Mouse (Mus musculus) embryonic facial prominence, embryonic 13.5 days (tissue): Measurements from ENCODE around the gene Creb3l2. TPM values are rescaled to one million over a fixed set of nuclear protein-coding genes. Genes with fewer than 3 reads are reported as not detected.
"Not testable (repeated sequence)": the region's sequence is repeated elsewhere in the genome, so short reads cannot be mapped to it uniquely, and the experiment has no call there.

Experiments
- ATAC-seq: fragments of 200-750 bp; cut with Nextera tagmentation; 2 replicates; pipeline ENCODE4 v1.8.0; 2017; ENCODE audit warnings: low read depth; ENCODE audit not compliant: insufficient number of reproducible peaks, insufficient read depth, low FRiP score, low TSS enrichment
- H3K27ac ChIP-seq: fragments of 300-500 bp; sonication (generic); 2 replicates; pipeline ENCODE4 v1.5.1; 2015; ENCODE audit warnings: moderate library complexity, mild to moderate bottlenecking, inconsistent platforms
- H3K27me3 ChIP-seq: fragments of 300-500 bp; sonication (generic); 2 replicates; pipeline ENCODE4 v1.6.1; 2015; ENCODE audit warnings: mild to moderate bottlenecking, inconsistent platforms
- H3K36me3 ChIP-seq: fragments of 300-500 bp; sonication (generic); 2 replicates; pipeline ENCODE4 v1.6.1; 2015; ENCODE audit warnings: mild to moderate bottlenecking, inconsistent platforms
- H3K4me1 ChIP-seq: fragments of 300-500 bp; sonication (generic); 2 replicates; pipeline ENCODE4 v1.6.1; 2015; ENCODE audit warnings: inconsistent platforms
- H3K4me2 ChIP-seq: fragments of 300-500 bp; sonication (generic); 2 replicates; pipeline ENCODE4 v1.6.1; 2015; ENCODE audit warnings: moderate library complexity, mild to moderate bottlenecking, inconsistent platforms
- H3K4me3 ChIP-seq: fragments of 300-500 bp; sonication (generic); 2 replicates; pipeline ENCODE4 v1.5.1; 2015; ENCODE audit warnings: mild to moderate bottlenecking, inconsistent platforms
- H3K9ac ChIP-seq: fragments of 300-500 bp; sonication (generic); 2 replicates; pipeline ENCODE4 v1.6.1; 2015; ENCODE audit warnings: mild to moderate bottlenecking, inconsistent platforms
- H3K9me3 ChIP-seq: fragments of 300-500 bp; sonication (generic); 2 replicates; pipeline ENCODE4 v1.6.1; 2016; ENCODE audit warnings: inconsistent platforms
- WGBS: fragments of 180-500 bp; shearing (Covaris S2); methylation state at CpG from one replicate; pipeline ENCODE4 v1.1.7; 2015; ENCODE audit warnings: mixed read lengths; 5-methylcytosine and 5-hydroxymethylcytosine counted together
- polyA plus RNA-seq: library from polyadenylated mRNA; unstranded; fragments of >200 nt; fragmentation: Nextera tagmentation; extraction: Ambion mirVana; gene quantifications from 2 replicates; pipeline ENCODE4 v1.2.1, GENCODE M21; 2015

The Creb3l2 gene
- polyA plus RNA-seq, 1 experiment from 2014 or later: 26.9 TPM

- ATAC-seq: no peak
- Histone ChIP-seq H3K4me2 (no peak overlapping the region), H3K27me3 (no peaks in the 10 kb centered on the region), H3K36me3 (0 out of 2 replicates have a peak, but pooled peaks cover 5% of the 10 kb centered on the region), H3K4me1 (peaks cover 30% of the 10 kb centered on the region), H3K9ac (no peak overlapping the region), H3K4me3 (no peak overlapping the region), H3K27ac (no peak overlapping the region), H3K9me3 (no peaks in the 10 kb centered on the region)
- WGBS: 72% methylated on average over 7 of the region's 7 CpGs
These were observed 50.6 kb downstream of the Creb3l2 start for GRCm38 (mm10) chr6:37391313-37391712.

- no peak overlapping the region for H3K4me2 ChIP-seq
- no peaks in the 10 kb centered on the region for H3K9me3 ChIP-seq
- ATAC-seq: no peak
- H3K9ac ChIP-seq: no peak overlapping the region
- no peaks in the 10 kb centered on the region for H3K27me3 ChIP-seq
- H3K27ac ChIP-seq: no peak overlapping the region
- peaks cover 26% of the 10 kb centered on the region for H3K4me1 ChIP-seq
- no peak overlapping the region for H3K4me3 ChIP-seq
- 0 out of 2 replicates have a peak, but pooled peaks cover 8% of the 10 kb centered on the region for H3K36me3 ChIP-seq
- 67% methylated on average over 8 of the region's 8 CpGs for WGBS
These were observed 53.0 kb downstream of the Creb3l2 start for GRCm38 (mm10) chr6:37388960-37389359.

- 90% methylated on average over 6 of the region's 6 CpGs for WGBS
- Histone ChIP-seq H3K27me3 (no peaks in the 10 kb centered on the region), H3K9ac (no peak overlapping the region), H3K36me3 (0 out of 2 replicates have a peak, but pooled peaks cover 8% of the 10 kb centered on the region), H3K27ac (no peak overlapping the region), H3K9me3 (no peaks in the 10 kb centered on the region), H3K4me3 (no peak overlapping the region), H3K4me2 (no peak overlapping the region), H3K4me1 (peaks cover 21% of the 10 kb centered on the region)
- ATAC-seq: no peak
These were observed 53.4 kb downstream of the Creb3l2 start for GRCm38 (mm10) chr6:37388501-37388900.

- H3K9ac ChIP-seq: no peak overlapping the region
- H3K27me3 ChIP-seq: no peaks in the 10 kb centered on the region
- H3K27ac ChIP-seq: no peak overlapping the region
- H3K4me2 ChIP-seq: no peak overlapping the region
- H3K4me1 ChIP-seq: peaks cover 13% of the 10 kb centered on the region; the same call in 1 of the 2 replicates
- no peak overlapping the region for H3K4me3 ChIP-seq
- H3K36me3 ChIP-seq: 0 out of 2 replicates have a peak, but pooled peaks cover 8% of the 10 kb centered on the region
- WGBS: 88% methylated on average over 4 of the region's 4 CpGs
- H3K9me3 ChIP-seq: no peaks in the 10 kb centered on the region
- no peak for ATAC-seq
These were observed 54.7 kb downstream of the Creb3l2 start for GRCm38 (mm10) chr6:37387281-37387680.

GRCm38 (mm10) chr6:37385602-37386285 is 56.2 kb downstream of the Creb3l2 start:
- no peak overlapping the region for H3K9ac ChIP-seq
- no peaks in the 10 kb centered on the region for H3K9me3 ChIP-seq
- peak overlapping the region; percentile 14; the same call in 1 of the 2 replicates for H3K27ac ChIP-seq
- no peak overlapping the region for H3K4me3 ChIP-seq
- no peak overlapping the region for H3K4me2 ChIP-seq
- 0 out of 2 replicates have a peak, but pooled peaks have one; percentile 52 for ATAC-seq
- H3K27me3 ChIP-seq: no peaks in the 10 kb centered on the region
- 0 out of 2 replicates have a peak, but pooled peaks cover 8% of the 10 kb centered on the region for H3K36me3 ChIP-seq
- WGBS: 64% methylated on average over 2 of the region's 2 CpGs
- peaks cover 6% of the 10 kb centered on the region; the same call in 1 of the 2 replicates for H3K4me1 ChIP-seq

- 87% methylated on average over 6 of the region's 6 CpGs for WGBS
- no peak for ATAC-seq
These were observed 59.2 kb downstream of the Creb3l2 start for GRCm38 (mm10) chr6:37382761-37383160.

GRCm38 (mm10) chr6:37377836-37378580 is 63.9 kb downstream of the Creb3l2 start:
- no peaks in the 10 kb centered on the region for H3K9me3 ChIP-seq
- no peak overlapping the region for H3K4me3 ChIP-seq
- WGBS: 87% methylated on average over 12 of the region's 12 CpGs
- peaks cover 10% of the 10 kb centered on the region for H3K4me1 ChIP-seq
- no peak for ATAC-seq
- H3K27ac ChIP-seq: no peak overlapping the region
- H3K4me2 ChIP-seq: no peak overlapping the region
- H3K27me3 ChIP-seq: no peaks in the 10 kb centered on the region
- H3K36me3 ChIP-seq: peaks cover 33% of the 10 kb centered on the region
- H3K9ac ChIP-seq: no peak overlapping the region

More at GRCm38 (mm10) chr6:37382761-37383160, 59.2 kb downstream of the Creb3l2 start:
- H3K27me3 ChIP-seq: no peaks in the 10 kb centered on the region
- no peaks in the 10 kb centered on the region for H3K9me3 ChIP-seq
- peaks cover 6% of the 10 kb centered on the region; the same call in 1 of the 2 replicates for H3K4me1 ChIP-seq
- no peak overlapping the region for H3K4me3 ChIP-seq
- no peak overlapping the region for H3K4me2 ChIP-seq
- H3K36me3 ChIP-seq: peaks cover 26% of the 10 kb centered on the region
- H3K9ac ChIP-seq: no peak overlapping the region
- no peak overlapping the region for H3K27ac ChIP-seq

- H3K27ac ChIP-seq, H3K9ac ChIP-seq, H3K9me3 ChIP-seq, H3K4me2 ChIP-seq, H3K4me3 ChIP-seq, H3K27me3 ChIP-seq, ATAC-seq, H3K4me1 ChIP-seq: not testable (repeated sequence)
- peaks cover 37% of the 10 kb centered on the region for H3K36me3 ChIP-seq
- WGBS: 89% methylated on average over 3 of the region's 3 CpGs
These were observed 64.6 kb downstream of the Creb3l2 start for GRCm38 (mm10) chr6:37377387-37377786.

- ATAC-seq: no peak
- Histone ChIP-seq H3K9me3 (0 out of 2 replicates have a peak, but pooled peaks cover 5% of the 10 kb centered on the region), H3K4me3 (no peak overlapping the region), H3K4me1 (peaks cover 10% of the 10 kb centered on the region), H3K36me3 (peaks cover 44% of the 10 kb centered on the region), H3K4me2 (no peak overlapping the region), H3K27ac (no peak overlapping the region; the same call in 1 of the 2 replicates), H3K27me3 (no peaks in the 10 kb centered on the region), H3K9ac (no peak overlapping the region)
- WGBS: 79% methylated on average over 10 of the region's 10 CpGs
These were observed 66.5 kb downstream of the Creb3l2 start for GRCm38 (mm10) chr6:37375452-37375851.

- H3K4me1 ChIP-seq: peaks cover 16% of the 10 kb centered on the region
- no peak overlapping the region for H3K9ac ChIP-seq
- 0 out of 2 replicates have a peak, but pooled peaks cover 5% of the 10 kb centered on the region for H3K9me3 ChIP-seq
- no peak overlapping the region for H3K4me3 ChIP-seq
- H3K4me2 ChIP-seq: no peak overlapping the region
- H3K27ac ChIP-seq: no peak overlapping the region
- ATAC-seq: no peak
- 83% methylated on average over 7 of the region's 7 CpGs for WGBS
- H3K36me3 ChIP-seq: peaks cover 20% of the 10 kb centered on the region
- no peaks in the 10 kb centered on the region for H3K27me3 ChIP-seq
These were observed 70.6 kb downstream of the Creb3l2 start for GRCm38 (mm10) chr6:37371341-37371740.

- Histone ChIP-seq H3K4me3 (no peak overlapping the region), H3K9me3 (0 out of 2 replicates have a peak, but pooled peaks cover 5% of the 10 kb centered on the region), H3K4me2 (no peak overlapping the region), H3K4me1 (peaks cover 19% of the 10 kb centered on the region), H3K27ac (no peak overlapping the region), H3K36me3 (peaks cover 16% of the 10 kb centered on the region), H3K27me3 (no peaks in the 10 kb centered on the region), H3K9ac (no peak overlapping the region)
- ATAC-seq: no peak
- WGBS: 83% methylated on average over 12 of the region's 12 CpGs
These were observed 71.4 kb downstream of the Creb3l2 start for GRCm38 (mm10) chr6:37370566-37370965.
